In the genomic region with DNA sequence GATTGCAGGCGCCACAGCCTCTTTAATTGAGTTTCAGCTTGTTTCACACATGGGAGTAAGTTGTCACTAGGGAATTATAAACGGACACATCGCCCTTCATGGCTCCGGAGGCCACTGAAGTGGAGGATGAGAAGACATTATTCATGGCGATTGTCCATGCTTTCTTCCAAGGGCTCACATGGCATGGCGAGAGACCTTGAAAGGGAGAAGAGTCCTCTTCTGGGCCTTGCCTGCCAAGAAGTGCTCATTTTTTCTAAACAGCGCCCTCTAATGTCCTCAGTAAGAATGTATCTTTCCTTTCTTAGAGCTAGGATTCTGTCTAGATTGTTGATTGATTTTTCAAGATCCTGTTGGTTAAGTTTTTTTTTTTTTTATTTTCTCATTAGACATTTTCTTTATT, we compare ENCODE assay signal across 17 mouse cellular contexts.
DNase-seq lines count a peak whose midpoint lies in the region; ATAC-seq and TF ChIP-seq lines count a peak whose summit lies in the region.
"Had no signal": no experiment of that assay in that cellular context is flagged by ENCODE, and none has a peak within 500 bp of the region (broad histone marks: within the 10 kb centered on the region; RNA-seq: fewer than 3 reads in every experiment).

No protein-coding gene starts in this region.

- no peaks in the 10 kb centered on the region for H3K27me3 ChIP-seq in midbrain, postnatal 0 days (ENCODE audit: insufficient read depth, low read length)
- H3K27me3 ChIP-seq in midbrain, embryonic 13.5 days, result no peaks in the 10 kb centered on the region
- H3K27me3 ChIP-seq in embryonic facial prominence, embryonic 10.5 days (replicated peaks; ENCODE audit: low read depth, poor library complexity, severe bottlenecking), result no peaks in the 10 kb centered on the region
- H3K27me3 ChIP-seq: CH12.LX; embryonic facial prominence, embryonic 12.5 days; limb, embryonic 12.5 days; neural tube, embryonic 15.5 days had no signal

- H3K27ac ChIP-seq in midbrain, postnatal 0 days (ENCODE audit: low read depth, low read length), result no peak overlapping the region
- no peak overlapping the region for H3K27ac ChIP-seq in midbrain, embryonic 13.5 days
- H3K27ac ChIP-seq in embryonic facial prominence, embryonic 10.5 days (replicated peaks), result no peak overlapping the region
- H3K27ac ChIP-seq: embryonic facial prominence, embryonic 12.5 days; forebrain, embryonic 10.5 days; limb, embryonic 12.5 days; neural tube, embryonic 15.5 days had no signal

- peak; percentile 22; the same call in 1 of the 2 replicates for TF ChIP-seq CTCF in midbrain, postnatal 0 days (IDR thresholded peaks at IDR 0.05)

- no peak overlapping the region for H3K4me3 ChIP-seq in midbrain, postnatal 0 days (ENCODE audit: low read depth, low read length)
- no peak overlapping the region for H3K4me3 ChIP-seq in midbrain, embryonic 13.5 days (replicated peaks)
- H3K4me3 ChIP-seq in embryonic facial prominence, embryonic 10.5 days, result no peak overlapping the region
- H3K4me3 ChIP-seq: embryonic facial prominence, embryonic 12.5 days; forebrain, embryonic 10.5 days; limb, embryonic 12.5 days; neural tube, embryonic 15.5 days had no signal

- no peak for DNase-seq in midbrain, postnatal 0 days (ENCODE audit: low spot score)
- DNase-seq in R1 (ENCODE audit: low read depth, low spot score), result peak; percentile 27
- DNase-seq in embryo, embryonic 11 days, result peak; percentile 8
- no peak for DNase-seq in urinary bladder, adult 2 months (ENCODE audit: low spot score)
- no peak for DNase-seq in layer of hippocampus, postnatal 10 days (ENCODE audit: low spot score in 2 of 2)
- no peak for DNase-seq in embryonic facial prominence, embryonic 10.5 days (ENCODE audit: low spot score)
- DNase-seq: cerebellum, adult 11-12 months; heart, adult 11 months; heart, postnatal 10 days; lung, adult 18-20 months; thymus, adult 2 months had no signal

- H3K9me3 ChIP-seq in midbrain, postnatal 0 days (ENCODE audit: low read length), result no peaks in the 10 kb centered on the region
- no peaks in the 10 kb centered on the region for H3K9me3 ChIP-seq in midbrain, embryonic 13.5 days
- no peaks in the 10 kb centered on the region for H3K9me3 ChIP-seq in embryonic facial prominence, embryonic 10.5 days
- H3K9me3 ChIP-seq: embryonic facial prominence, embryonic 12.5 days; forebrain, embryonic 10.5 days; limb, embryonic 12.5 days; neural tube, embryonic 15.5 days had no signal

- H3K4me2 ChIP-seq in midbrain, postnatal 0 days (ENCODE audit: low read depth, low read length, poor library complexity, severe bottlenecking), result no peak overlapping the region
- no peak overlapping the region for H3K4me2 ChIP-seq in midbrain, embryonic 13.5 days (replicated peaks)
- H3K4me2 ChIP-seq: embryonic facial prominence, embryonic 12.5 days; limb, embryonic 12.5 days; neural tube, embryonic 15.5 days had no signal

- H3K9ac ChIP-seq in midbrain, postnatal 0 days (replicated peaks; ENCODE audit: low read length, poor library complexity, severe bottlenecking), result no peak overlapping the region
- no peak overlapping the region for H3K9ac ChIP-seq in midbrain, embryonic 13.5 days (replicated peaks)
- H3K9ac ChIP-seq: embryonic facial prominence, embryonic 12.5 days; limb, embryonic 12.5 days; neural tube, embryonic 15.5 days had no signal

- no peaks in the 10 kb centered on the region for H3K4me1 ChIP-seq in midbrain, postnatal 0 days (ENCODE audit: insufficient read depth, low read length)
- no peaks in the 10 kb centered on the region for H3K4me1 ChIP-seq in midbrain, embryonic 13.5 days (replicated peaks)
- H3K4me1 ChIP-seq in embryonic facial prominence, embryonic 10.5 days, result no peaks in the 10 kb centered on the region
- H3K4me1 ChIP-seq: embryonic facial prominence, embryonic 12.5 days; forebrain, embryonic 10.5 days; limb, embryonic 12.5 days; neural tube, embryonic 15.5 days had no signal

- no peaks in the 10 kb centered on the region for H3K36me3 ChIP-seq in midbrain, postnatal 0 days (ENCODE audit: insufficient read depth, low read length)
- H3K36me3 ChIP-seq in midbrain, embryonic 13.5 days, result no peaks in the 10 kb centered on the region
- no peaks in the 10 kb centered on the region for H3K36me3 ChIP-seq in embryonic facial prominence, embryonic 10.5 days (replicated peaks)
- H3K36me3 ChIP-seq: embryonic facial prominence, embryonic 12.5 days; forebrain, embryonic 10.5 days; limb, embryonic 12.5 days; neural tube, embryonic 15.5 days had no signal

- 64% methylated on average over 7 of the region's 7 CpGs for WGBS in midbrain, postnatal 0 days
- 54% methylated on average over 7 of the region's 7 CpGs for WGBS in midbrain, embryonic 13.5 days
- 60% methylated on average over 7 of the region's 7 CpGs for WGBS in embryonic facial prominence, embryonic 10.5 days

- ATAC-seq in midbrain, postnatal 0 days (ENCODE audit: low FRiP score), result no peak
- ATAC-seq in midbrain, embryonic 13.5 days, result no peak

Comparison
In these comparisons a context has a peak if more than half of its experiments do, and no peak if none do; other contexts are left out.
1. DNase-seq: peak in R1 (single experiment) and embryo, embryonic 11 days (single experiment); none in midbrain, postnatal 0 days (single experiment), urinary bladder, adult 2 months (single experiment), layer of hippocampus, postnatal 10 days (0 of 2) and embryonic facial prominence, embryonic 10.5 days (single experiment).